Mouse (Mus musculus) induced T-regulatory cell, adult 2 months (primary cell): Measurements from ENCODE around the gene Gata1.

Experiments
- DNase-seq: peaks from one replicate; pipeline ENCODE4 v3.0.0-alpha.2; 2012; ENCODE audit warnings: low read depth

The Gata1 gene

DNA sequence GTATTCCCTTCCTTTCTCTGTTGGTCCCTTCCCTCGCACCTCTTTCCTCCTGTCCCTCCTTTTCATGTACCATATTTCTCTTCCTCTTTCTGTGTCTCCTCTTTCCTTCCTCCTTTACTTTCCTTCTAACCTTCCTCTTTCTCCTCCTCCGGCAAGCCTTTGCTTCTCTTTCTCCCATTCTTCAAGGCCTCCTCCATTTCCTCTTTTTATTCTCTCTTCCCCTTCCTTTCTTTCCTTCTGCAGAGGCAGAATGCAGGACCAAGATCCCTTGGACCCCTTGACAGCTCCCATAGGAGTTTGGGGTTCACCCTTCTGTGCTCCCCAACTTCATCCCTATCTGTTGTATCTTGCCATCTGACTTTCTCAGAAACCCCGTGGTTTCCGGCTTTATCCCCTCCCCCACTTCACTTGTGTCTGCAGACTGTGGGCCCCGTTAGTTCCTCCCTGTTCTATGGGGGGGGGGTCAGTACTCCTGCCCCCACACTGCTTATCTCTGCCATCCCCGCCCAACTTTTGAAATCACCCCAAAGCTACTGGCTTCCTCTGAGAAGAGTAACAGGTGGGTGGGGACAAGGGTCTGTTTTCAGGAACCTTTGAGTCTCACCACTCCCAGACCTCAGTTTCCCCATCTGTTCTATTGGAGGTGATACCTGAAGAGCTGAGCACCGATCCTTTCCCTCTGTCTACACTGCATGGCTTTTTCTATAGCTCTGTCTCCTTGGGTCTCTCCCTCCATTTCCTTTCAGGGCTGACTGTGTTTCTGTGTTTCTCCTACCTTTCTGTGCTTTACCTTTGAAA, 13.8 kb downstream of the Gata1 start:
- peak; percentile 43 for DNase-seq

DNA sequence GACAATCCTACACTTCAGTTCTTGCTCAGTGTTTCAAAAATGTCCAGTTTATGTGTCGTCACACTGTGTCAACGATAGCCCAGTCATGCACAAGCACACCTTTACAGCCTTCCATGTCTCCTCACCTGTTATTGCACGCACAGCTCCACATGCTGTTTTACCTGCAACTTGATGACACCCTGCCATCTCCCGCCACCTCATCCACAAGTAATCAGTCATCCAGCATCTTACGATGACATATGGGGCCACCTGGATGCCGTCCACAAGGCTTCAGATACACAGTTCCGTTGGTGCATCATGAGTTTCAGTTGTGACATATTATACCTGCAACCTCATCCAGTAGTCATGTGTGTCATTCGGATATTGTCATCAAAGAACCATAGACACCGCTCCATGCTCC, 19.0 kb downstream of the Gata1 start:
- DNase-seq, result no peak

DNA sequence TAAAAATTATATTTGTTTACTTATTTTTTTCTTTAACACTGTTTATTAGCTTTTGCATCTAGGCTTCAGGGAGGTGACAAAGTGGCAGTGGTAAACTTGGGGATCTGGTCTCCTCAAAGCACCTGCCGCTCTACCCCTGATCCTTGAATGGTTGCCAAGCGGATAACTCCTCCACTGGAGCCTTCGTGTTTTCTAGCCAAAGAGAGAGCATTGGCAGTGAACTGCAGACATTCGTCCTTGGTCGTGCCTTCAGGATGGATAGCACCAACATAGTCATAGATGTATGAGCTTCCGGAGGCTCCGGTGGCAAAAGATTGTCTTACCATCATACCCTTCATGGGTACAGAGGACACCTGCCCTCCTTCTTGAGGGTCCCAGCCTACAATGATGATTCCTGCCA, 27.8 kb downstream of the Gata1 start:
- no peak for DNase-seq

DNA sequence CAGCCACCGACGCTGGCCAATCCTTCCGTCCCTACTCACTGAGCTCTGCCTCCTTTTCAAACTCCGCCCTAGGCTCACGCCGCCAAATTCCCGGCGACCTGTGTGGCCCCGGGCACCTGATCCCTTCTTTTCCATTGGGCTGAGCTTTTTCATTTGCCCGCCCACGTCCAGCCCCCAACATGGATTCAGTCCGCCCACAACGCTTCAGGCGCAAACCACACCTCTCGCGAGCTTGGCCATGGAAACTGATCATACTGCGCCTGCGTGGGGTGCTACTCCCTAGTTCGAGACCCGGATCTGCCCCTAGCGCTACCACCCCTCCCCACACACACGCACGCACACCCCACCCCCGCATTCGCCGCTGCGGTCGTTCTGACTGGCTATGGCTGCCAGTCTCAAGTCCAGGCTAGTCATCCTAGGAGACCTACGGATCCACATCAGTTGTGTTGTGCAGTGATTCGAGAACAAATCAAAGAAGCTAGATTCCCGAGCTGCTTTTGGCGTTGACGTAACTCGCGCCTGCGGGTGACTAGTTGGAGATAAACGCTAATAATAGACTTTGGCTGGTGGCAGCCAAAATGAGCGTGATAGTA, 29.9 kb downstream of the Gata1 start:
- DNase-seq, result peak; percentile 94

DNA sequence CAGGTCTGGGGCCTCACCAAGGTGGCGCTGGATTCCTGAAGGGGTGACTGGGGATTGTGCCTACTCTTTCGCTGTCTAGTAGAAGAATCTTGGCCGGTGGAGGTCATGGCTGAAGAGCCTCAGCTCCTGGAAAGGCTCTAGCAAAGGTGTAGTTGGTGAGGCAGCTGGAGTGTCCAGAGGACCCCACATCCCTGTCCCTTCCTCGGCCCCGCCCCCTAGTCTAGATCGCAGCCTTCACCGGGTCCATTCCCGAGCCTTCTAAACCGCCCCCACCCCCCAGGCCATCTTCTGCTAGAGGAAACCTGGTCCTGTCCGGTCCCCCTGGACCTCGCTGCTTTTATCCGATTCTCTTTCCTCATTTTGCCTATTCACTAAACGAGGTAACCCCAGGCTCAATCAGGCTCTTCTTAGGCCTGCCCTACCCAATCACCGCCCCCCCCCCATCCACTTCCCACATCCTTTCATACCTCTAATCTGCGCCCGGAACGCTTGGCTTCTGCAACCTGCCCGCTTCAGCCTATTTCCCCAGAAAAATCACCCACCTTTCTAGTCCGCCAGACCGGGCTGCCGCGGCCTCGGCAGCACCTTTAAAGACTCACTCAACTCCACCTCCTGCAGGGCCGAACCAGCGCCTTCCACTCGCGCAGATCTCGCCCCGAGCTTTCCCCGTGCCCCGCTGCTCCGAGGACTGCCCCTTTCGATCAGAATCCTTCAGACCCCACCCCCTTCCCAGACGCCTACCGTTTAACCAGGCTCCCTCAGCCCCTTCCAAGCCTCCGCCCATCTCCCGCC, 30.6 kb downstream of the Gata1 start, which contains the start of gene Hdac6:
Gene Hdac6, minus strand, starts transcription at position 782 of the 792 bp plus-strand sequence.
- DNase-seq, result no peak

DNA sequence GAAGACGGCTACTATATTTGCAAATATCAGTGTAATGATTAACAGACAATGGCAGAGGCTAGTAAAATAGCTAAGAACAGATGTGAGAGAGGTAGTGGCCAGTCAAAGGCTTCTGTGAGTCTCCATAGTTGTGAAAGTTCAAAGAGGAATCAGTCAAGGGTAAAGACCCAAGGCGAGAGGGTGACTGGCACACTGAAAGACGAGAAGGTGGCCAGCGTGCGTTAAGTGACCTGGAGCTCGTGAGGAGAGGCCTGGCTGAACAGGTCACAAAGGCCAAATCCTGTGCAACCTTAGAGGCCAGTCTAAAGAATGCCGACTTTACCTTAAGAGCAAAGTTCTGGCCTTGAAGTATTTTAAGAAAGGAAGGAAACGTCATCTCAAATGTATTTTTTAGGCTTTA, 32.3 kb downstream of the Gata1 start:
- no peak for DNase-seq

DNA sequence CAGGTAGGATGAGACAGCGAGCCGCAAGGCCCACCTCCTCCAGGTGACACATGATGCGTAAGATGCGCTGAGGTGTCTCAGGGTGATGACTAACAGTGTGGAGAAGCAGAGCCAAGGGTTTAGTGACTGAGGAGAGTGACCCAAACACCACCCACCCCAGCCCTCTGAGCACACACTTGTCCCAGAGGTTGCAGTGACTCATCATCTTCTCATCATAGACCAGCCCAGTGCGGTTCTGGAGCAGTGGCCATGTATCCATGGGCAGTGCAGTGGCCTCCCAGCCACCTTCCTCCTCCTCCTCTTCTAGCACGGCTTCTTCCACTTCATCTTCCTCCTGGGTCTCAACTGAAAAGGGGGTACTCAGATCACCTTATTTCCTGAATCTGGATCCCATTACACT, 40.2 kb downstream of the Gata1 start:
- DNase-seq, result no peak

DNA sequence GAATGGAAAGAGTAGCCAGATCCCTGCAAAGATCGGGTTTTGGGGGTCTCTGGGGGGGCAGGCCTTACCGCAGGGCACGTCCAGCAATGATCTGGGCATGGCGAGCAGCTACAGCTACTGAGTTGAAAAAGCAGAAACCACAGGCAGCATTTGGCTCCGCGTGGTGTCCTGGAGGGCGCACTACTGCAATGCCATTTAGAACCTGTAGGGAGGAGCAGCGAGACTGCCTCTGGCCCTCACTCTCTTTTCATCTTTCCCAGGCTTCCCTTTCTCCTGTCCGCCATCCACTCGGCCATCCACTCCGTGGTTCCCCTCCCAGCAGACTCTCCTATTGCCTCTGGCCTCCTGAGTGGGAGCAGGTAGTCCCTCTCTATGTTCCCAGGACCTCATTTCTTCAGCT, 41.0 kb downstream of the Gata1 start:
- no peak for DNase-seq

DNA sequence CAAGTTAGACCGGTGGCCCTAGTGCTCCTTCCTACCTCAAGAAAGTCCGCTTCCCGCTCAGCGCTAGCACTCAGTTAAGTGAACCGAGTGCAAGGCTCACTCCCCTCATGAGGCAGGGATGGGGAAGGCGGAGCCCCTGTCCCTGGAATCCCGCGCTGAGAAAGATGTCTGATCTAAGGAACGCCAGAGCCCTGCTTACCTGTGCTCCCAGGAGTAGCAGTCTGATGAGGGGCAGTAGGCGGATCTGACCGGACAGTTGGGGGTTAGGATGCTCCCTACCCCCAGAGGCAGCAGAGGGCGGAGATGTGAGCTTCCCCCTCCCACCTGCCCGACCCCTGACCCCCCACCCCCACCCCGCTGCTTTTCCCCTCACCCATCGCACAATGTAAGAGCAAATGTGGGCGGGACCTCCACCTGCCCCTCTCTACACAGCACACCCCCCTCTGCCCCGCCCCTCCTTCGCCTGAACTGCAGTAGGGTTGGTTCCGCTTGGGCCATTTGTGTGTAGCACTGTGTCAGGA, 49.5 kb downstream of the Gata1 start, which contains the start of gene Eras:
Gene Eras, minus strand, starts transcription at position 338 of the 521 bp plus-strand sequence.
- DNase-seq, result no peak

DNA sequence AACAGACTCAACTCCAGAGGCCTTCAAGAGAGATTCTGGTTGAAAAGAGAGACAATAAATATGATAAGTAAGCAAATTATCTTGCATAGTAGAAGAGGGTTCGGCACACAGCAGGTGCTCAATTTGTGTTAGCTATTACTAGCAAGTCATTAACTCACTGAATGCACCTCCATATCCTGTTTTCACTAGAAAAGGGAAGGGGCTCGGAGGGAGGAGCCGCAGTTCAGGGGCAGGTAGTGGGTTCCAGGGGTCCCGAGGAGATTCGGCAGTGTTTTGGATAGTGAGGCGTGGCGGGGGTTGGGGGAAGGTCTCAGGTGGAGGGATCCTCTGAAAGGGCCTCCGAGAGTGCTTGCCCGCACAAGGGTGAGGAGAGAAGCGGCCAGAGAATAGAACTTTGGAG, 50.8 kb downstream of the Gata1 start:
- no peak for DNase-seq

DNA sequence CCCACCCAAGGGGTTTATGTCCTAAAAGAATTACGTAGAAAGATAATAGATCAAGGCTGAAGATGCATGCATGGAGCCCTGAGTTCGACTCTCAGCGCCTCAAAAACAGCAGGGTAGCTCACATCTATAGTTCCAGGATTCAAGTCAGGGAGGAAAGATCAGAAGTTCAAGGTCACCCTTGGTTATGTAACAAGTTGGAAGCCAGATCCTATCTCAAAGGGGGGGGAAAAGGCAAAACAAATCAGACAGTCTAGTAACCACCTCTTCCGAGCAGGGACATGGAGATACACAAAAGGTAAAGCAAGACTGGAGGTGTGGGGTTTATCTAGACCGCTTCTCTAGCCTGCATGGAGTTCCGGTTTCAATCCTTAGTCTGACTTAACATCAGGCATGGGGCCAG, 51.6 kb downstream of the Gata1 start:
- DNase-seq, result no peak

DNA sequence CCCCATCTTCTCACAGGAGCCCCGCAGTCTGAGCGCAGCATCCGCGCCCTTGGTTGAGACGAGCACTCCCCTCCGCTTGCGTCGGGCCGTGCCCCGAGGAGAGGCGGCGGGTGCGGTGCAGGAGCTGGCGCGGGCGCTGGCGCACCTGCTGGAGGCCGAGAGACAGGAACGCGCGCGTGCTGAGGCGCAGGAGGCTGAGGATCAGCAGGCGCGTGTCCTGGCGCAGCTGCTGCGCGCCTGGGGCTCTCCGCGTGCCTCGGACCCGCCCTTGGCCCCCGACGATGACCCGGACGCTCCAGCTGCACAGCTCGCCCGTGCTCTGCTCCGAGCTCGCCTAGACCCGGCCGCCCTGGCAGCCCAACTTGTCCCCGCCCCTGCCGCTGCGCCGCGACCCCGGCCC, 55.8 kb downstream of the Gata1 start:
- DNase-seq, result no peak

DNA sequence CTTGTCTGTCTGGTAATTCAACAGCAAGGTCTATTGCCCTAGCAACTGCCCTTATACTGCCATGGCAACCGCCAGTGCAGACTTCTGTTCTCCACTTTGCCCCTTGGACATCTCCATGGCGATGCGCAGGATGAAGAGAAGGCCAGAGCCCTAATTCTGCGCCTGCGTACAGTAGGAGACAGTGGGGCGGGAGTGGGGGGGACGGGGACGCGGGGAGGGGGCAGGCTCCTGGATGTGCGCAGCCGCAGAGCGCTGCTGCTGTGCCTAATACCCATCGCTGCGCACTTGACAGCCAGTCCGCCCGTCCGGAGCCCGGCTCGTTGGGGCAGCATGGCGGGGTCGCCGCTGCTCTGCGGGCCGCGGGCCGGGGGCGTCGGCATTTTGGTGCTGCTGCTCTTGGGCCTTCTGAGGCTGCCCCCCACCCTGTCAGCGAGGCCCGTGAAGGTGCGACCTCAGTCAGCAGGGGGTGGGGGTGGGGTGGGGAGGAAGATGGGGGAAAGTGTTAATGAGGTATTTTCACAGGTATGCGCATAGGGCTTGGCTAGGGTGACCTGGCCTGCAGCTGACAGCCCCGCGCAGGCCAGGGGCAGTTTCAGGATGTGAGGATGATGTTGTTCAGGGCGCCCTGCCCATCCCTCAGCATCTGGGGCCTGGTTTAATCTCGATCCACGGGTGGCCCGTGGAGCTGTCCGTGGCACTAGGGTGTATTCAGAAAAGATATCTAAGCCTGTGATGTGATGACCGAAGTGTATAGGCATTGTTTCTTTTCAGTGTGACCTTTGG, 58.1 kb downstream of the Gata1 start, which contains the start of gene Pcsk1n:
Gene Pcsk1n, plus strand, starts transcription at position 222 of the 783 bp plus-strand sequence.
- DNase-seq, result no peak

DNA sequence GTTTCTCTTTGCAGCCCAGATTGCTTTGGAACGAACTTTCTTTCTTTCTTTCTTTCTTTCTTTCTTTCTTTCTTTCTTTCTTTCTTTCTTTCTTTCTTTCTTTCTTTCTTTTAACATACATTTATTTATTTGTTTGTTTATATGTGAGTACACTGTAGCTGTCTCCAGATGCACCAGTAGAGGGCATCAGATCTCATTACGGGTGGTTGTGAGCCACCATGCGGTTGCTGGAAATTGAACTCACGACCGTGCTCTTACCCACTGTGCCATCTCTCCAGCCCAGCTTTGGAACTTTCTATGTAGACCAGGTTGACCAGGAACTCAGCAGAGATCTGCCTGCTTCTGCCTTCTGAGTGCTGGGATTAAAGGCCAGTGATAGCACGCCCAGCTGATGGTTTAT, 59.9 kb downstream of the Gata1 start:
- DNase-seq, result peak; percentile 17

DNA sequence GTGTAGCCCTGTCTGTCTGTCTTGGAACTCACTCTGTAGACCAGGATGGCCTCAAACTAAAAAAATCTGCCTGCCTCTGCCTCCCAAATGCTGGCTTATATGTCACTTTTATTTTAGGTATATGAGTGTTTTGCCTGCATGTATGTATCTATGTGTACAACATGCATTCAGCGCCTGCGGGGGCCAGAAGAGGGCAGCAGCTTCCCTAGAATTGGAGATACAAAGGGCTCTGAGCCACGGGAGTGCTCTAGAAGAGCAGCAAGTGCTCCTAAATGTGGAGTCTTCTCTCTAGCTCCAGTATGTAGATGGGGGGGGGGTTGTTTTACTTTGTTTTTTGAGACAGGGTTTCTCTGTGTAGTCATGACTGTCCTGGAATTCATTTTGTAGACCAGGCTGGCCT, 62.2 kb downstream of the Gata1 start:
- peak; percentile 25 for DNase-seq

DNA sequence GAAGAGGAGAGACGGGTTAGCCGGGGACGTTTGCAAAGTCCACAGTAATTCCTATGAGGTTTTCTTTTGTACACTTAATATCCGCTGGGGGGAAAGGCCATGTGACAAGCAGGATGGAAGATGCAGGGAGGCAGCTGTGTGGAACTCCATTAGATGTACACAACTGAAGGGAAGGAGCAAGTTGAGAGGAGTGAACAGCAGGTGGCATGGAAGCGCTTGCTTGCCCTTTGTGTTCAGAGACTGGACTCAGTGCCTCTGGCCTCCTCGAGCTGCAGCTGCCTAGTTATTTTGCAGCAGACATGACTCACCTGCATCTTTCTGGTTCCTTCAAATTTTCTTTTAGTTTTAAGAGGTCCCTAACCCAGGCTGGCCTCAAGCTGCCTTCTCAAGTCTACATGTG, 67.4 kb downstream of the Gata1 start:
- no peak for DNase-seq
